Comparison of ENCODE assay signal across 16 mouse cellular contexts in genomic region chr9:56218860-56219259, GRCm38 (mm10).
"Had no signal": no experiment of that assay in that cellular context is flagged by ENCODE, and none has a peak within 500 bp of the region (broad histone marks: within the 10 kb centered on the region; RNA-seq: fewer than 3 reads in every experiment).

No protein-coding gene starts in this region.

- DNase-seq: gastrocnemius, postnatal 14 days; gastrocnemius, postnatal 36 days; heart, adult 2 months; heart, postnatal 14 days; heart, postnatal 36 days; kidney, adult 18-20 months; kidney, adult 8-10 months; kidney, postnatal 10 days; kidney, postnatal 25 days; kidney, postnatal 4 days; liver; liver, embryonic 13.5 days had no signal

- ATAC-seq: hindbrain, embryonic 16.5 days; inflammation-experienced regulatory T-cells, adult 6 months; intestine, embryonic 15.5 days; intestine, postnatal 0 days had no signal
